Comparison of ENCODE assay signal across 9 mouse cellular contexts in genomic region chr12:40035506-40035905, GRCm38 (mm10). TPM values are rescaled to one million over a fixed set of nuclear protein-coding genes. Genes with fewer than 3 reads are reported as not detected.
DNase-seq lines count a peak whose midpoint lies in the region; ATAC-seq and TF ChIP-seq lines count a peak whose summit lies in the region.
"Had no signal": no experiment of that assay in that cellular context is flagged by ENCODE, and none has a peak within 500 bp of the region (broad histone marks: within the 10 kb centered on the region; RNA-seq: fewer than 3 reads in every experiment).

No protein-coding gene starts in this region.

- peak overlapping the region; percentile 95; the same call in 1 of the 2 replicates for H3K4me3 ChIP-seq in heart, postnatal 0 days (ENCODE audit: low read depth, low read length)
- peak overlapping the region; percentile 32 for H3K4me3 ChIP-seq in bone marrow, adult 2 months (replicated peaks; ENCODE audit: control insufficient read depth, low read depth, low read length)
- H3K4me3 ChIP-seq in hindbrain, embryonic 11.5 days (ENCODE audit: low read depth, low read length), result peak overlapping the region; percentile 66
- H3K4me3 ChIP-seq in midbrain, embryonic 11.5 days (ENCODE audit: low read depth, low read length), result peak overlapping the region; percentile 83

- intact Hi-C loops in left cerebral cortex, postnatal 14 days (cut with DNase I), result loop anchor here (5.0 kb wide), 1 partner anchor 298 kb away; no protein-coding TSS in a partner anchor

- H3K27me3 ChIP-seq in heart, postnatal 0 days (ENCODE audit: control insufficient read depth, insufficient read depth, low read length), result no peaks in the 10 kb centered on the region
- H3K27me3 ChIP-seq in hindbrain, embryonic 11.5 days (ENCODE audit: control insufficient read depth, insufficient read depth, low read length), result no peaks in the 10 kb centered on the region
- H3K27me3 ChIP-seq in midbrain, embryonic 11.5 days (ENCODE audit: control insufficient read depth, insufficient read depth, low read length), result no peaks in the 10 kb centered on the region

- peaks cover 12% of the 10 kb centered on the region; the same call in 1 of the 2 replicates for H3K4me1 ChIP-seq in heart, postnatal 0 days (ENCODE audit: control insufficient read depth, insufficient read depth)
- H3K4me1 ChIP-seq in bone marrow, adult 2 months (ENCODE audit: control insufficient read depth, insufficient read depth, low read length), result no peaks in the 10 kb centered on the region; the same call in 1 of the 2 replicates
- H3K4me1 ChIP-seq in hindbrain, embryonic 11.5 days (replicated peaks; ENCODE audit: control insufficient read depth, insufficient read depth, low read length), result no peaks in the 10 kb centered on the region
- H3K4me1 ChIP-seq in midbrain, embryonic 11.5 days (ENCODE audit: control insufficient read depth, insufficient read depth, low read length), result peaks cover 6% of the 10 kb centered on the region; the same call in 1 of the 2 replicates

- H3K36me3 ChIP-seq in heart, postnatal 0 days (replicated peaks; ENCODE audit: control insufficient read depth, insufficient read depth, low read length), result no peaks in the 10 kb centered on the region
- no peaks in the 10 kb centered on the region for H3K36me3 ChIP-seq in hindbrain, embryonic 11.5 days (ENCODE audit: control insufficient read depth, insufficient read depth, low read length)
- H3K36me3 ChIP-seq in midbrain, embryonic 11.5 days (ENCODE audit: control insufficient read depth, insufficient read depth, low read length), result no peaks in the 10 kb centered on the region

- peak overlapping the region; percentile 76; the same call in 1 of the 2 replicates for H3K4me2 ChIP-seq in heart, postnatal 0 days (ENCODE audit: low read depth, low read length)
- peak overlapping the region; percentile 60 for H3K4me2 ChIP-seq in hindbrain, embryonic 11.5 days (replicated peaks; ENCODE audit: low read depth, low read length)
- H3K4me2 ChIP-seq in midbrain, embryonic 11.5 days, result peak overlapping the region; percentile 65

- WGBS in heart, postnatal 0 days, result 75% methylated on average over 4 of the region's 4 CpGs
- WGBS in bone marrow, adult 2 months, result 26% methylated on average over 4 of the region's 4 CpGs
- WGBS in hindbrain, embryonic 11.5 days, result 86% methylated on average over 4 of the region's 4 CpGs
- 75% methylated on average over 4 of the region's 4 CpGs for WGBS in midbrain, embryonic 11.5 days

- no peak overlapping the region for H3K27ac ChIP-seq in heart, postnatal 0 days (ENCODE audit: low read depth)
- no peak overlapping the region for H3K27ac ChIP-seq in bone marrow, adult 2 months (ENCODE audit: control insufficient read depth, insufficient read depth, low read depth, low read length, poor library complexity)
- no peak overlapping the region for H3K27ac ChIP-seq in hindbrain, embryonic 11.5 days (ENCODE audit: low read depth, low read length)
- no peak overlapping the region for H3K27ac ChIP-seq in midbrain, embryonic 11.5 days (ENCODE audit: low read depth, low read length)

- no peak overlapping the region for H3K9ac ChIP-seq in heart, postnatal 0 days (replicated peaks; ENCODE audit: low read depth, low read length)
- no peak overlapping the region; the same call in 1 of the 2 replicates for H3K9ac ChIP-seq in hindbrain, embryonic 11.5 days (ENCODE audit: low read depth, low read length)
- no peak overlapping the region for H3K9ac ChIP-seq in midbrain, embryonic 11.5 days (ENCODE audit: low read length)

- no peak for TF ChIP-seq POLR2A in bone marrow, adult 2 months (IDR thresholded peaks at IDR 0.05; ENCODE audit: borderline replicate concordance, control insufficient read depth, low read depth, low read length)

- no peak for DNase-seq in heart, postnatal 0 days (ENCODE audit: low spot score)
- DNase-seq in heart, adult 18-20 months, result no peak
- DNase-seq in hindbrain, embryonic 11.5 days (ENCODE audit: low spot score), result no peak
- DNase-seq in midbrain, embryonic 11.5 days (ENCODE audit: low spot score, missing footprints), result no peak
- no peak for DNase-seq in right cerebral cortex, postnatal 4 days
- DNase-seq in frontal cortex, postnatal 36 days (ENCODE audit: low spot score in 2 of 2), result no peak
- DNase-seq in left cerebral cortex, postnatal 14 days (ENCODE audit: low spot score in 2 of 2), result no peak
- DNase-seq: cerebellum, adult 11 months had no signal

- no peak for TF ChIP-seq EP300 in heart, postnatal 0 days (IDR thresholded peaks at IDR 0.05; ENCODE audit: low read depth)

- H3K9me3 ChIP-seq in heart, postnatal 0 days (replicated peaks; ENCODE audit: control insufficient read depth, low read length), result no peaks in the 10 kb centered on the region
- no peaks in the 10 kb centered on the region for H3K9me3 ChIP-seq in hindbrain, embryonic 11.5 days (ENCODE audit: control insufficient read depth, low read length)
- no peaks in the 10 kb centered on the region for H3K9me3 ChIP-seq in midbrain, embryonic 11.5 days (ENCODE audit: control insufficient read depth, low read length)

- TF ChIP-seq CTCF in heart, postnatal 0 days (IDR thresholded peaks at IDR 0.05; ENCODE audit: low read depth), result no peak
- TF ChIP-seq CTCF in bone marrow, adult 2 months (IDR thresholded peaks at IDR 0.05; ENCODE audit: control insufficient read depth, insufficient read depth, low read length), result no peak

- ATAC-seq in heart, postnatal 0 days (ENCODE audit: insufficient read depth, low read depth), result no peak
- ATAC-seq in hindbrain, embryonic 11.5 days (ENCODE audit: low FRiP score), result no peak
- no peak for ATAC-seq in midbrain, embryonic 11.5 days (ENCODE audit: low FRiP score)

RNA-seq across cellular contexts. Expression of gene Arl4a, which starts 2.3 kb away (rescaled TPM):
- total RNA-seq in heart, postnatal 0 days (2014; rRNA removed; ENCODE audit: low replicate concordance), result 5.9 and 15.8 TPM in 2 replicates
- 33.7 and 35.9 TPM in 2 replicates for polyA plus RNA-seq in heart, postnatal 0 days (2015; fragmentation: Nextera tagmentation; extraction: Ambion mirVana)
- total RNA-seq in heart, adult 18-20 months (2021), result 10 to 100 TPM; 22.6 to 31.0 TPM
- polyA plus RNA-seq in bone marrow, adult 2 months (2011; ENCODE audit: insufficient read depth, insufficient read length, low replicate concordance, missing spikeins), result 104 and 112 TPM in 2 replicates
- polyA plus RNA-seq in hindbrain, embryonic 11.5 days (2014; fragmentation: Nextera tagmentation; extraction: Ambion mirVana), result 80.7 and 88.1 TPM in 2 replicates
- polyA plus RNA-seq in midbrain, embryonic 11.5 days (2014; fragmentation: Nextera tagmentation; extraction: Ambion mirVana), result 90.5 and 94.7 TPM in 2 replicates
- total RNA-seq in left cerebral cortex, postnatal 14 days (2021), result 10 to 100 TPM; 51.7 to 57.5 TPM

Comparison
In these comparisons a context has a peak if more than half of its experiments do, and no peak if none do; other contexts are left out.
1. H3K4me3 ChIP-seq: peak in every context shown above with its lines; median percentile 95 in heart, postnatal 0 days; 83 in midbrain, embryonic 11.5 days; 66 in hindbrain, embryonic 11.5 days; 32 in bone marrow, adult 2 months.